Mouse (Mus musculus): Measurements from ENCODE around the gene Trpv2.

- TF ChIP-seq GATA1 (IDR thresholded peaks at IDR 0.05; ENCODE audit: borderline replicate concordance, low read length) (no peak), FLI1 (IDR thresholded peaks at IDR 0.05; ENCODE audit: low read length) (no peak)
Observed at GRCm38 (mm10) chr11:62604886-62605618, 30.8 kb downstream of the Trpv2 start.

All from megakaryocyte, embryonic 14.5 days (primary cell).